Mouse (Mus musculus) fat pad, adult 2 months (tissue): ENCODE results near the gene Ly6c2.
"Not testable (repeated sequence)": the region's sequence is repeated elsewhere in the genome, so short reads cannot be mapped to it uniquely, and the experiment has no call there.

Experiments used
- DNase-seq: peaks from one replicate; pipeline ENCODE4 v3.0.0-alpha.2; 2011; ENCODE audit warnings: low read depth, low spot score; ENCODE audit errors: extremely low read depth

The Ly6c2 gene

DNA sequence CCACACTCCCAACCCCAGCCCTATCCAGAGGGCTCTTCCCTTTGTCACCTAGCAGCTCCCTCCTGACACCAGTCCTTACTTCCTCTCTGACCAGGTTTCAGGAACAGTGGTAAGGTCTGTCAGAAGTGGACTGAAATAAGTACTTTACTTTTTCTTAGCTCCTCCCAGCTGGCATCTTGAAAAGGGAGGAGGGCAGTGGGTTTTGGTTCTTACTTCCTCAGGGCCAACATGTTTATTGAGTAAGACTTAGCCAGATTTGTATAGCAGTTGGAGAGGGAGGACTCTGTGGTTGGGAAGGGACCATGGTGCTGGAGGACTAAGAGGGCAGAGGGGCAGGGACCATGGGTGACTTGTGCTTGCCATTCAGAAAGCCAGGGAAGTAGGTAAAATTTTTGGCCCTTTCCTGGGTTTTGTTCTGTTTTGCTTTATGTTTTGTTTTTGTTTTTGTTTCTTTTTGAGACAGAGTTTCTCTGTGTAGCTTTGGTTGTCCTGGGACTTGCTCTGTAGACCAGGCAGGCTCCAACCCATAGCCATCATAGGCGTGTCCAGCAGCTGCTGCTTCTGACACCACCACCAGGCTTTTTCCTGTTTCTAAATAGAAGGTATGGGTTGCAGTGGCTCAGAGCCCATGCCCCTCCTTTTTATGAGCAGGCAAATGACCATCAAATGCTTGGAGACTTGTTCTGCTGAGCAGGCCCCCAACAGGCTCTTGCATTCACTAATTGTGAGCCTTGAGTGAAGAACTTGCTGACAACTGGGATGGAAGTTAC lies at the start of gene Ly6c2:
Gene Ly6c2 (minus strand): TSS at position 110 of the 770 bp plus-strand sequence.
- DNase-seq: not testable (repeated sequence)

DNA sequence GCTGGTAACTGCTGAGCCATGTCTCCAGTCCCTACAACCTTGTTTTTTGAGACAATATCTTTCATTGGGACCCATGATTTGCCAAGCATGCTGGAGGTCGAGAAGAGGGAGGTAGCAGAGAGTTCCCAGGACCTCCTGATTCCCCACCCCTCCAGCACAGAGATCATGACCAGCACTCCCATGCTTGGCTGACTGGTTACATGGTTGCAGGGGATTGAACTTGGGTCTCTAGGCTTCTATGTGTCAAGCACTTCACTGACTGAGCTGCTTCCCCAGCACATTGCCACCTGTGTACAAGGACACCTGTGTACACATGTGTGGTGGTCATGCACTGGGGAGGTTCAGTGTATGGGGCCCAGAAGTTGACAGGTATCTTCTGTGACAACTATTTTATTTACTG lies 45.9 kb upstream of the Ly6c2 start:
- DNase-seq: no peak

DNA sequence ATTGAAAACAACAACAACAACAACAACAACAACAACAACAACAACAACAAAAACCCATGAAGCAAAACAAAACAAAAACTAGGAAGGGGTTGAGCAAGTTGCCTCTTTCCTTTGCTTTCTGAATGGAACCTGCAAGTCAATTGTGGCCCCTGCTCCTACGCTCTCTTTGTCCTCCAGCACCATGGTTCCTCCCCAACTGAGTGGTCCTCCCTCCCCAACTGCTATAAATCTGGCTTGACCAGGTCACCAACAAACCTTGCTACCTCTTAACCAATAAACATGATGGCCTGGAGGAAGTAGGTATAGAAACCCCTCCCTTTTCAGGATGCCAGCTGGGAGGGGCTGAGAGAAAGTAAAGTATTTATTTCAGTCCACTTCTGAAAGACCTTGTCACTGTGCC lies 43.2 kb upstream of the Ly6c2 start, which contains the start of gene Ly6g:
Gene Ly6g (plus strand): TSS at position 301 of the 400 bp plus-strand sequence.
- DNase-seq: no peak

DNA sequence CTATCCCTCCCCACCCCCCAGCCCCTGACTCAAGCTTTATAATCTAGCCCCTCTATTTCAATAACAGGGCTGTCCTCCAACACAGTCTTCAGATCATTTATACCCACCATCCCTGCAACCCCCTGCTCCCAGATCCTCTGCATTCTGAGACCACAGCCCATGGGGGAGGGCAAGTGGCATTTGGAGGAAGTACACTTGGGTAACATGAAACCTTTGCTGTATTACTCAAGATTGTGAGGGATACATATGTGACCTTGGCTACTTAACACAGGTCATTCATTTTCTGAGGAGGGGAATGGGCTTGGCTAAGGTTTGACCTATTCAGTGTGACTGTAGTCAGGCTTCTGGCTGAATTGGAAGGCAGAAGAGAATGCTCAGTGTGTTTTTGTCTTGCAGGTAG lies 41.3 kb upstream of the Ly6c2 start:
- DNase-seq: no peak

DNA sequence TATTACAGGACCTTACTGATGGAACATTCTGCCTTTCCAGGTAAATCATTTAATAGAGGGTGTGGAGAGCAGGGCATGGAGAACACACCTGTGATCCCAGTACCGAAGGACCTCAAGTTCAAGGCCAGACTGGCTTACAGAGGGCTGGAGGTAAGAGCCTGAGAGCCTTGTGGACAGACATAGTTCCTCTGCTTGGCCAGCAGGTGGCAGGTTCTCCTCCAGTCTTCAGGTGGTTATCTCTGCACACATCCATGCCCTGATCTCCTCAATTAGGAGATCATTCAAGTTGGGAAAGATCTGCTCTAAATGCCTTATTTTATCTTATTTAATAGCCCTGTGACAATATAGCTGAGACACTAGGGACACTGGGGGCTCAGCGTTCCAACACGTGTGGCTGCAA lies 32.0 kb upstream of the Ly6c2 start:
- no peak for DNase-seq

DNA sequence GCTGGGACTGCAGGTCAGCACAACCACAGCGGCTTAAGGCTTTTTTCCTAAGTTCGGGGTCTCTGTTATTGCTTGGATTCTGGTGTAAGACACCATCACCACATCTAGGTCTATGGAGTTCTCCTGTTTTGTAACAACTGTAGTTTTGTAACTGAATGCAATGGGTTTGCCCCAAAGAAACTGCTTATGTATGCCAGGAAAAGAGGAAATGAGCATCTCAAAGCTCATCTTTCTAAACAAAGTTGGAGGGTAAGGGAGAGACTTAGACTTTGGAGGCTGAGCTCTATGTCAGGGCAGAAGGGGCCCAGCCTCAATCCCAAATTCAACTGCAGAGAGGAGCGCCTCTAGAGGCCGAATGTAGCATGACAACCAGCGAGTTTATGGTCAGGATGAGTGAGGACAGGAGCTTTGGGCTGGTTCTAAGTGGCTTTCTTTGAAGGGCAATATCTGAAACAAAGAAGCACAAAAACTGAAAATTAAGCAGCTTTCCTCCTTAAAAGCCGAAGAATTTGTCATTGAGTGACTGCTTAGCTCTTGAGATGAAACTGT lies 30.1 kb upstream of the Ly6c2 start:
- DNase-seq: not testable (repeated sequence)

DNA sequence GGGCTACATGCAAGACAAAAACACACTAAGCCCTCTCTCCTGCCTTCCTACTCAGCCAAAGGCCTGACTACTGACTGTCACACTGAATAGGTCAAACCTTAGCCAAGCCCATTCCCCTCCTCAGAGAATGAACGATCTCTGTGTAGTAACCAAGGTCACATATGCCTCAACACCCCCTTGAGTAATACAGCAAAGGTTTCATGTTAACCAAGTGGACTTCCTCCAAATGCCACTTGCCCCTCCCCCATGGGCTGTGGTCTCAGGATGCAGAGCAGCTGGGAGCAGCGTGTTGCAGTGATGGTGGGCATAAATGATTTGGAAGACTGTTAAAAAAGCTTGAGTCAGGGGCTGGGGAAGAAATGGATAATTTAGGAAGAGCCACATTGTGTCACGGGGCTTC lies 26.0 kb upstream of the Ly6c2 start:
- not testable (repeated sequence) for DNase-seq

DNA sequence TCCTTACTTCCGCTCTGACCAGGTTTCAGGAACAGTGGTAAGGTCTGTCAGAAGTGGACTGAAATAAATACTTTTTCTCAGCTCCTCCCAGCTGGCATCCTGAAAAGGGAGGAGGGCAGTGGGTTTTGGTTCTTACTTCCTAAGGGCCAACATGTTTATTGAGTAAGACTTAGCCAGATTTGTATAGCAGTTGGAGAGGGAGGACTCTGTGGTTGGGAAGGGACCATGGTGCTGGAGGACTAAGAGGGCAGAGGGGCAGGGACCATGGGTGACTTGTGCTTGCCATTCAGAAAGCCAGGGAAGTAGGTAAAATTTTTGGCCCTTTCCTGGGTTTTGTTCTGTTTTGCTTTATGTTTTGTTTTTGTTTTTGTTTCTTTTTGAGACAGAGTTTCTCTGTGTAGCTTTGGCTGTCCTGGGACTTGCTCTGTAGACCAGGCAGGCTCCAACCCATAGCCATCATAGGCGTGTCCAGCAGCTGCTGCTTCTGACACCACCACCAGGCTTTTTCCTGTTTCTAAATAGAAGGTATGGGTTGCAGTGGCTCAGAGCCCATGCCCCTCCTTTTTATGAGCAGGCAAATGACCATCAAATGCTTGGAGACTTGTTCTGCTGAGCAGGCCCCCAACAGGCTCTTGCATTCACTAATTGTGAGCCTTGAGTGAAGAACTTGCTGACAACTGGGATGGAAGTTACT lies 23.5 kb upstream of the Ly6c2 start:
- not testable (repeated sequence) for DNase-seq

DNA sequence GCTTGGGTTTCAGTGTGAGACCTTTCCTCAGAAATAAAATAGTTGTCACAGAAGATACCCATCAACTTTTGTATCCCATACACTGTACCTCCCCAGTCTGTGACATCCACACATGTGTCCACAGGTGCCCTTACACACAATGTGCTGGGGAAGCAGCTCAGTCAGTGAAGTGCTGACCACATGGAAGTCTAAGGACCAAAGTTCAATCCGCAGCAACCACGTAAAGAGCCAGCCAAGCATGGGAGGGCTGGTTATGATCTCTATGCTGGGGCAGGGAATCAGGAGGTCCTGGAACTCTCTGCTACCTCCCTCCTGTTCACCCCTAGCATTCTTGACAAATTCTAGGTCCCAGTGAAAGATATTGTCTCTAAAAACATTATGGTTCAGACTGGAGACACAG lies 20.6 kb upstream of the Ly6c2 start:
- not testable (repeated sequence) for DNase-seq

DNA sequence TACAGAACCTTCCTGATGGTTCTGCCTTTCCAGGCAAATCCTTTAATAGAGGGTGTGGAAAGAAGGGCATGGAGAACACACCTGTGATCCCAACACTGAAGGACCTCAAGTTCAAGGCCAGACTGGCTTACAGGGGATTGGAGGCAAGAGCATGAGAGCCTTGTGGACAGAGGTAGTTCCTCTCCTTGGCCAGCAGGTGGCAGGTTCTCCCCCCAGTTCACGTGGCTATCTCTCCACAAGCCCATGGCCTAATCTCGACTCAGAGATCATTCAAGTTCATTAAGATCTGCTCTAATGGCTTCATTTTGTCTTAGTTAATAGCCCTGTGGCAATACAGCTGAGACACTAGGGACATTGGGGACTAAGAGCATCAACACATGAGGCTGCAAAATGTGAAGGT lies 8.3 kb upstream of the Ly6c2 start:
- no peak for DNase-seq

DNA sequence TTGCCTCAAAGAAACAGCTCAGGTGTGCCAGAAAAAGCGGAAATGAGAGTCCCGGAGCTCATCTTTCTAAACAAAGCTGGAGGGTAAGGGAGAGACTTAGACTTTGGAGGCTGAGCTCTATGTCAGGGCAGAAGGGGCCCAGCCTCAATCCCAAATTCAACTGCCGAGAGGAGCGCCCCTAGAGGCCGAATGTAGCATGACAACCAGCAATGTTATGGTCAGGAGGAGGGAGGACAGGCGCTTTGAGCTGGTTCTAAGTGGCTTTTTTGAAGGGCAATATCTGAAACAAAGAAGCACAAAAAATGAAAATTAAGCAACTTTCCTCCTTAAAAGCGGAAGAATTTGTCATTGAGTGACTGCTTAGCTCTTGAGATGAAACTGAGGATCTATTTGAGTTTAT lies 7.0 kb upstream of the Ly6c2 start:
- DNase-seq: not testable (repeated sequence)

DNA sequence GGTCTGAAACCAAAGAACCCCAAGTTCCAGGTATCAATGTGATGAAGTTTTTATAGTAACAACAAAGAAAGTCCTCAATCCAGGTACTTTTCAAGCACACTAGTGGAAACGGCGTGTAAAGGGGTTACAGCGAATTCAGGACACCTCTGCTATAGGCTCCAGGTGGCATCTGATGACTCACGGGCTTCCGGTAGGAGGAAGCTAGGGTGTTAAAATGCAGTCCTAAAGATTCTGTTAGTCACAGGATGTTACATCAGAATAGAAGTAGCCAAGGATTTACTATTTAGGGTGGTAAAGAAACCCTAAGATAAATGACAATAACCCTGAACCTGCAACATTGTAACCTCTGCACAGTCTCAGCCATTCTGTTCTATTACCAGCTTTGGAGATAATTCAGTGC lies 5.7 kb upstream of the Ly6c2 start:
- DNase-seq: not testable (repeated sequence)

DNA sequence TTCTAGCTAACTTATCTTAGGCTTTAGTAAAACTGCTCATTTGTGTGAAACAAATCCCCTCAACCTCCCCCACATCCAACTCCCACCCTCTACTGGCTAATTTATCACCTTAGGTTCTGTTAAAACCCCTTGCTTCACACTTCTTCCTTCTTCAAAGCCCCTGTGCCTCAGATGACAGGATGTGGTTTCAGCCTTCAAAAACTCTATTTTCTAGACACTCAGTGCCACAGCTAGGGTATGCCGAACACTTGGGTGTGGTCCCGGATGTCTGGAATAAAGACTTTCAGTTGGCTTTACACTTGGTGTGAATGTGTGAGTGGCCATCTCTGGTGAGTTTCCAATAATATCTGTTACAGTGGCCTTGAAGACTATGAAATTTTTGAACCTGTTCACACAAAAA lies 4.8 kb upstream of the Ly6c2 start:
- DNase-seq: no peak

DNA sequence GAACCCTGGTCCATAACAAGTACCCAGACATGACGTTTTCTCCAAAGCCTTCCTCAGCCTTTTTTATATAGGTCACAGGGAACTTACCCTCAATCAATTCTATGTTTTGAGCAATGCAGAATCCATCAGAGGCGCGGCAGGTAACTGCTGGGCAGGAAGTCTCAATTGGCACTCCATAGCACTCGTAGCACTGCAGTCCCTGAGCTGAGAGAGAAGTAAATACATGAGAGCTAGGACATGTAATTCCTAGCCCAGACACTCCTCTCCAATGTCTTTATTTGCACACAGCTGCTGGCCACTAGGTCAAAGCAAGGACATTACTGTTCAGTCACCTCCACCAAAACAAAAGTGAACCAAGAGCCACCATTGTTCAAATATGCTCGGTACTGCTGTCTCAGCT lies 1.3 kb downstream of the Ly6c2 start:
- DNase-seq: not testable (repeated sequence)

DNA sequence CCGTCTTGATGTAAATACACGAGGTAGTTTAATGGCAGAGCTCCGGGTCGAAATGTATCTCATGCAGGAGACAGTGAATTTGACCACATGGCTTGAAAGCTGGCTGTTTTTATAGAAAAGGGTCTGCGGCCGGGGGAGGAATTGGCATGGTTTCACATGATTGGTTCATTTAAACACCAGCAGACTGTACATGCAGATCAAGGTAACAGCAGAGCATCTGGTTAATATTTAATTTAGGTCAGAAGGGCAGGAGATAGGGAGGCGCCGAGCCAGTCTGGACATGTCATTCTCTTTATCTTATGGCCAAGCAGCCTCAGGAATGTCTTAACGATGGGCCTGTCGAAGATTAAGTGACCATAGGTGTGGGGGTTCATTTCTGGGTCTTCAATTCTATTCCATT lies 12.5 kb downstream of the Ly6c2 start:
- DNase-seq: no peak

DNA sequence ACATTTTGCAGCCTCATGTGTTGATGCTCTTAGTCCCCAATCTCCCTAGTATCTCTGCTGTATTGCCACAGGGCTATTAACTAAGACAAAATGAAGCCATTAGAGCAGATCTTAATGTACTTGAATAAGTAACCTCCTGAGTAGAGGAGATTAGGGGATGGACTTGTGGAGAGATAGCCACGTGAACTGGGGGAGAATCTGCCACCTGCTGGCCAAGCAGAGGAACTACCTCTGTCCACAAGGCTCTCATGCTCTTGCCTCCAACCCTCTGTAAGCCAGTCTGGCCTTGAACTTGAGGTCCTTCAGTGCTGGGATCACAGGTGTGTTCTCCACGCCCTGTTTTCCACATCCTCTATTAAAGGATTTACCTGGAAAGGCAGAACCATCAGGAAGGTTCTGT lies 23.7 kb downstream of the Ly6c2 start:
- DNase-seq: not testable (repeated sequence)

DNA sequence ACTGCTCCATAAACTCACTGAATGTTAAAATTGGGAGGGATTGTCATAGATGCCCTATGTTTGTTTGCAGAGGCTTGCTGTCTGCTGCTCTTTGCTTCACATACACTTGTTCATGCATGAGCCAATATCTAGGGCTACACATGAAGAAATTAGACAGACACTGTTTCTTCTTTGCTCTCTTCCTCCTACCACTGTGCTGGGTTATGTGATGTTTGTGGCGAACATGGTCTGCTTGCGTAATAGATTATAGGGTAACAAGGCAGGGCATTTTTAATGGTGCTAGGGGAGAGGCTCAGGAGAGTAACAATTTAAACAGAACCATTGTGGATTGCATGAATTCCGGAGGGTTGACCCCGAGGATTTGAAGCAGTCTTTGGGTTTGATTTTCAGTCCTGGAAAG lies 41.8 kb downstream of the Ly6c2 start:
- DNase-seq: no peak

DNA sequence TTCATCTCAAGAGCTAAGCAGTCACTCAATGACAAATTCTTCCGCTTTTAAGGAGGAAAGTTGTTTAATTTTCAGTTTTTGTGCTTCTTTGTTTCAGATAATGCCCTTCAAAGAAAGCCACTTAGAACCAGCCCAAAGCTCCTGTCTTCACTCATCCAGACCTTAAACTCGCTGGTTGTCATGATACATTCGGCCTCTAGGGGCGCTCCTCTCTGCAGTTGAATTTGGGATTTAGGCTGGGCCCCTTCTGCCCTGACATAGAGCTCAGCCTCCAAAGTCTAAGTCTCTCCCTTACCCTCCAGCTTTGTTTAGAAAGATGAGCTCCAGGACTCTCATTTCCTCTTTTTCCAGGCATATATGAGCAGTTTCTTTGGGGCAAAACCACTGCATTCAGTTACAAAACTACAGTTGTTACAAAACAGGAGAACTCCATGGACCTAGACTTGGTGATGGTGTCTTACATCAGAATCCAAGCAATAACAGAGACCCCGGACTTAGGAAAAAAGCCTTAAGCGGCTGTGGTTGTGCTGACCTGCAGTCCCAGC lies 49.7 kb downstream of the Ly6c2 start:
- DNase-seq: not testable (repeated sequence)

DNA sequence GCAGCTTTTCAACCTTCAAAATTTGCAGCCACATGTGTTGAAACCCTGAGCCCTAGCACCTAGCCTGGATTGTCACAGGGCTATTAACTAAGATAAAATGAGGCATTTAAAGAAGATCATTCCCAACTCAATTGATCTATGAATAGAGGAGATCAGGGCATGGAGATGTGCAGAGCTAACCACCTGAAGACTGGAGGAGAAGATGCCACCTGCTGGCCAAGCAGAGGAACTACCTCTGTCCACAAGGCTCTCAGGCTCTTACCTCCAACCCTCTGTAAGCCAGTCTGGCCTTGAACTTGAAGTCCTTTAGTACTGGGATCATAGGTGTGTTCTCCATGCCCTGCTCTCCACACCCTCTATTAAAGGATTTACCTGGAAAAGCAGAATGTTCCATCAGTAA lies 51.3 kb downstream of the Ly6c2 start:
- no peak for DNase-seq
